Mouse (Mus musculus) urinary bladder, adult 2 months (tissue): Measurements from ENCODE around the gene Kdm7a. TPM values are rescaled to one million over a fixed set of nuclear protein-coding genes. Genes with fewer than 3 reads are reported as not detected.

Experiments
- polyA plus RNA-seq: library from polyadenylated mRNA; depleted of rRNA; stranded (reverse); fragments of >200 nt; gene quantifications from 2 replicates; pipeline ENCODE4 v1.2.3, GENCODE M21; 2012; rRNA removed

The Kdm7a gene
- polyA plus RNA-seq, 1 experiment: 7.1 TPM

Other genes starting within 250 kb of the Kdm7a start
- gene Parp12, start 88.4 kb downstream of the Kdm7a start, polyA plus RNA-seq: 41.8 and 43.4 TPM in 2 replicates
- gene Slc37a3, start 170.9 kb upstream of the Kdm7a start, polyA plus RNA-seq: 28.9 and 30.4 TPM in 2 replicates
- gene Rab19, start 174.4 kb upstream of the Kdm7a start, polyA plus RNA-seq: 7.8 and 8.3 TPM in 2 replicates
- gene Mkrn1, start 213.7 kb upstream of the Kdm7a start, polyA plus RNA-seq: 39.2 and 45.7 TPM in 2 replicates